Mouse (Mus musculus) forebrain, embryonic 13.5 days (tissue): ENCODE results near the gene Olfr773. TPM values are rescaled to one million over a fixed set of nuclear protein-coding genes. Genes with fewer than 3 reads are reported as not detected.
"Not testable (repeated sequence)": the region's sequence is repeated elsewhere in the genome, so short reads cannot be mapped to it uniquely, and the experiment has no call there.

Source experiments
- ATAC-seq: fragments of 200-750 bp; cut with Nextera tagmentation; 2 replicates; pipeline ENCODE4 v1.8.0; 2017
- H3K27ac ChIP-seq: fragments of 300-500 bp; sonication (generic); 2 replicates; pipeline ENCODE4 v1.5.1; 2015; ENCODE audit warnings: inconsistent platforms, mild to moderate bottlenecking, moderate library complexity
- H3K27me3 ChIP-seq: fragments of 300-500 bp; sonication (generic); 2 replicates; pipeline ENCODE4 v1.6.1; 2015; ENCODE audit warnings: mild to moderate bottlenecking, inconsistent platforms
- H3K36me3 ChIP-seq: fragments of 300-500 bp; sonication (generic); 2 replicates; pipeline ENCODE4 v1.6.1; 2015; ENCODE audit warnings: mild to moderate bottlenecking, inconsistent platforms; ENCODE audit not compliant: poor library complexity, severe bottlenecking
- H3K4me1 ChIP-seq: fragments of 300-500 bp; sonication (generic); 2 replicates; pipeline ENCODE4 v1.6.1; 2015; ENCODE audit warnings: inconsistent platforms
- H3K4me2 ChIP-seq: fragments of 300-500 bp; sonication (generic); 2 replicates; pipeline ENCODE4 v1.6.1; 2015; ENCODE audit warnings: inconsistent platforms, mild to moderate bottlenecking, moderate library complexity
- H3K4me3 ChIP-seq: fragments of 300-500 bp; sonication (generic); 2 replicates; pipeline ENCODE4 v1.5.1; 2015; ENCODE audit warnings: mild to moderate bottlenecking, inconsistent platforms
- H3K9ac ChIP-seq: fragments of 300-500 bp; sonication (generic); 2 replicates; pipeline ENCODE4 v1.6.1; 2015; ENCODE audit warnings: mild to moderate bottlenecking, inconsistent platforms
- H3K9me3 ChIP-seq: fragments of 300-500 bp; sonication (generic); replicated peaks from 2 replicates; pipeline ENCODE4 v1.6.1; 2016; ENCODE audit warnings: inconsistent platforms
- WGBS: fragments of 180-500 bp; shearing (Covaris S2); methylation state at CpG from one replicate; pipeline ENCODE4 v1.1.7; 2015; 5-methylcytosine and 5-hydroxymethylcytosine counted together
- polyA plus RNA-seq: library from polyadenylated mRNA; unstranded; fragments of >200 nt; fragmentation: Nextera tagmentation; extraction: Ambion mirVana; gene quantifications from 2 replicates; pipeline ENCODE4 v1.2.1, GENCODE M21; 2015

Olfr773 gene
- polyA plus RNA-seq, result not detected in 2 replicates

DNA sequence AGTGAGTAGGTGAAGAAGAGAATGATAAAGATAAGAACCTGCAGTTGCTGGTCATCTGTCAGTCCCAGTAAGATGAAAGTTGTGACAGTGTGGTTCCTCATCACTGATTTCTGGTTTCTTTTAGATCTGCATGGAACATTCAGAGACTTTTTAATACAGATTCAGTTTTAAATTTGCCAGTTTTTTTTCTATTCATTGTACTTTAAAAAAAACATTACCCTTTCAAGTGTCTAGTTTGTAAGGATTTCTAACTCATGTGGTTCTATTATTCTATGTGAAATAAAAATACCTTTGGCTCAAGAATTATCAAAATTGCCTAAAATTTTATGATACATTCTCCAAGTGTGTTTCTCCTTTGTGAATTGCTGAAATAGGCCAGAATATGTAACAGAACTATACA lies at the start of gene Olfr773:
Gene Olfr773 (minus strand): TSS at position 101 of the 400 bp plus-strand sequence.
- ATAC-seq, H3K4me1 ChIP-seq, H3K4me2 ChIP-seq, H3K27ac ChIP-seq, H3K36me3 ChIP-seq, H3K9me3 ChIP-seq, H3K27me3 ChIP-seq, H3K9ac ChIP-seq, H3K4me3 ChIP-seq: not testable (repeated sequence)

DNA sequence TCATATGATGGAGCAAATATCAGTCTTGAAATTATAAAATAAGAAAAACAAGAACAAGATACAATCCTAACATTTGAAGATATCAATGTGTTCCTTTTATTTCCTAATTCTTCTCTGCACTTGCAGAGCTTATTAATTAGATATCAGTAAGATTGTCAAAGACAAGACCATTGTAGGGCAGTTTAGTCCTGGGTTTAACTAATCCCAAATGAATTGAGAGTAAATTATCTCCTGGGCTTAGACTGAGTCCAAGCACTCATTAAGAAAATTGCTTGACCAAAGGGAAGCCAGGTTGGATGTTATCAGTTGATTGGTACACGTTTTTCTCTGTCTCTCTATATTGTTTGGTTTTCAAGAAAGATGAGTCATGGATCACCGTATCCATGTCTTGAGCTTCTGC lies 48.7 kb upstream of the Olfr773 start, which contains the start of gene Olfr774:
Gene Olfr774 (plus strand): TSS at position 301 of the 400 bp plus-strand sequence.
- 74% methylated on average over 2 of the region's 2 CpGs for WGBS
- H3K9ac ChIP-seq, result no peak within 1 kb of the TSS
- H3K4me1 ChIP-seq, result no peaks in the 10 kb centered on the region
- no peaks in the 10 kb centered on the region for H3K36me3 ChIP-seq
- no peaks in the 10 kb centered on the region for H3K27me3 ChIP-seq
- no peak within 1 kb of the TSS for H3K4me3 ChIP-seq
- H3K4me2 ChIP-seq, result no peak within 1 kb of the TSS
- H3K27ac ChIP-seq, result no peak within 1 kb of the TSS
- ATAC-seq, result no peak
- no peaks in the 10 kb centered on the region for H3K9me3 ChIP-seq

DNA sequence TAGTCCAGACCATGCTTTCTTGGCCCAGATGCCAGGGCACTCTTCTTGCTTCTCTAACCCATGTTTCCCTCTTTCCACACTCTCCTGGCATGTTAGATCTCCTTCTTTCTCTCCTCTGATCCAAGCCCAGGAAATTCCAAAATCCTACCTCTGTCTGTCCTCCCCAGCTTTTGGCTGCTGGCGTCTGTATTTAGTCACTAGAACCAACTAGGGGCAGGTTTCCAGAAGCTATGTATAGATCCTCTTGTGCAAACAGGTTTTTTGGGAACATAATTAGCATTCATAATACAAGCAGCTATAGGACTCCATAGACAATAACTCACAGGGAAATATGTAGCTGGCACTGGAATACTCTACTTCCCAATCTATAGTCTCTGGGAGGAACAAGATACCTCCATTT lies 43.5 kb upstream of the Olfr773 start:
- Histone ChIP-seq H3K4me3 (no peak overlapping the region), H3K4me2 (no peak overlapping the region), H3K9me3 (no peaks in the 10 kb centered on the region), H3K9ac (no peak overlapping the region), H3K27ac (no peak overlapping the region), H3K27me3 (no peaks in the 10 kb centered on the region), H3K36me3 (no peaks in the 10 kb centered on the region), H3K4me1 (no peaks in the 10 kb centered on the region)
- no peak for ATAC-seq
- 83% methylated on average over 1 of the region's 1 CpGs for WGBS

DNA sequence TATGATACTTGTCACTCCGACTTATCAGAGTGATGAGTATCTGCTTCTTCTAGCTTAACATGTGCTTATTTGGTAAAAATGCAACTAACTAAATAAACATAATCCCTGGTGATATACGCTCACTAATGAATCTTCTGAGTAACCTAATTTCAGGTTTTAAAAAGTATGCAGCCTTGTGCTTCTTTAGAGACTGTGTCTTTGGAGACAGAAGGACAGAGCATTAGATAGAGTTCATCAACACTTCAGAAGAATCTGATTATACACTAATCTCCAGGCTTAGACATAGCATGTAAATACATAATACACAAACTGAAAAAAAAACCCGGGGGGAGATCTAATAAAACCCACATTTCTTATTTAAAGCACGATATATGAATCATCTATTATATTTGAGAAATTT lies 9.4 kb downstream of the Olfr773 start, which contains the start of gene Olfr772:
Gene Olfr772 (minus strand): TSS at position 101 of the 400 bp plus-strand sequence.
- 79% methylated on average over 3 of the region's 4 CpGs for WGBS
- not testable (repeated sequence) for H3K9me3 ChIP-seq, H3K27me3 ChIP-seq, H3K4me3 ChIP-seq, ATAC-seq, H3K36me3 ChIP-seq, H3K9ac ChIP-seq, H3K27ac ChIP-seq, H3K4me2 ChIP-seq, H3K4me1 ChIP-seq

DNA sequence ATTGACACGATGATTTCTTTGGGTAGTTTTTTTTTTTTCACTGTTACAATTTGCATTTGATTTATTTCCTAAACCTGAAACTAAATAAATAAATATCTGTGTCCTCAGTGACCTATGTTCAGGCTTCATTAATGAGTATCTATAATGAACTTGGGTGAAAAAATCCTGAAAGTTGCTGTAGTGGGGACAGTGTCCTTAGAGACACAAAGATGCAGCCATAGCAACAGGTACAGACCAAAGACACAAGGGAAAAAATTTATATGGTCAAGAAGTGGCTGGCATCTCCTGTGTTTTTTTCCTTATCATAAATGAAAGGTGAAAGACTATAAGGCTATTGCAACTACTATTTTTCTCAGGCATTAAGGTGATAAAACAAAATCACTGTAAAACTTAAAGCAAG lies 22.6 kb downstream of the Olfr773 start, which contains the start of gene Olfr771:
Gene Olfr771 (minus strand): TSS at position 101 of the 400 bp plus-strand sequence.
- ATAC-seq, result no peak
- H3K36me3 ChIP-seq, result no peaks in the 10 kb centered on the region
- WGBS, result 83% methylated on average over 1 of the region's 1 CpGs

DNA sequence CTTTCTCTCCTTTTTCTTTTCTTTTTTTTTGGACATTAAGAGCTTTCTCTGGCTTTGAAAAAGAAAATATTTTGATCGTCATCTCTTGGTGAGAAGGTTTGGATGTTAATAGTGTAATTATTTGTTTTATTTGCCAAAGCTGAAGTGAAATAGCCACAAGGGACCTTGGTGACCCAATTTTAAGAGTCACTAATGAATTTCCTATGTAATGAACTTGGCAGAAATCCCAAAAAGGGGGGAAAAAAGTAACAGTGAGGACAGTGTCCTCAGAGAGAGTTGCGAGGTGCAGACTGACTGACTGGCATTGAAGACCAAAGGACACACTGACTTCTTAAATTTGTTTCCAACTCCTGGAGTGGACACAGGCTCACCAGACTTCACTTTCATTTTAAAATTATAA lies 48.3 kb downstream of the Olfr773 start, which contains the start of gene Olfr770:
Gene Olfr770 (minus strand): TSS at position 101 of the 400 bp plus-strand sequence.
- no peaks in the 10 kb centered on the region for H3K9me3 ChIP-seq
- no peak within 1 kb of the TSS for H3K4me2 ChIP-seq
- ATAC-seq, result no peak
- no peaks in the 10 kb centered on the region for H3K27me3 ChIP-seq
- no peak within 1 kb of the TSS for H3K27ac ChIP-seq
- no peaks in the 10 kb centered on the region for H3K4me1 ChIP-seq
- no peak within 1 kb of the TSS for H3K4me3 ChIP-seq
- no peak within 1 kb of the TSS for H3K9ac ChIP-seq
- H3K36me3 ChIP-seq, result no peaks in the 10 kb centered on the region
- 75% methylated on average over 2 of the region's 2 CpGs for WGBS

More for the DNA sequence above, 22.6 kb downstream of the Olfr773 start, which contains the start of gene Olfr771:
- H3K4me1 ChIP-seq, result no peaks in the 10 kb centered on the region
- H3K4me2 ChIP-seq, result no peak within 1 kb of the TSS
- no peak within 1 kb of the TSS for H3K9ac ChIP-seq
- no peak within 1 kb of the TSS for H3K4me3 ChIP-seq
- H3K27ac ChIP-seq, result no peak within 1 kb of the TSS
- no peaks in the 10 kb centered on the region; the same call in 1 of the 2 replicates for H3K9me3 ChIP-seq
- no peaks in the 10 kb centered on the region for H3K27me3 ChIP-seq

Other genes with a start within 250 kb of the Olfr773 start
- not detected in 2 replicates for gene Mettl7b, start 226.4 kb downstream of the Olfr773 start, polyA plus RNA-seq
- gene Olfr9, start 198.0 kb downstream of the Olfr773 start, polyA plus RNA-seq, result not detected in 2 replicates
- not detected in 2 replicates for gene Olfr763, start 176.6 kb downstream of the Olfr773 start, polyA plus RNA-seq
- not detected in 2 replicates for gene Olfr764-ps1, start 147.5 kb downstream of the Olfr773 start, polyA plus RNA-seq
- gene Olfr765, start 137.4 kb downstream of the Olfr773 start, polyA plus RNA-seq, result not detected in 2 replicates
- gene Olfr766-ps1, start 118.4 kb downstream of the Olfr773 start, polyA plus RNA-seq, result not detected in 2 replicates
- gene Olfr767, start 104.5 kb downstream of the Olfr773 start, polyA plus RNA-seq, result not detected in 2 replicates
- gene Olfr768, start 88.0 kb downstream of the Olfr773 start, polyA plus RNA-seq, result not detected in 2 replicates
- not detected in 2 replicates for gene Olfr769, start 69.6 kb downstream of the Olfr773 start, polyA plus RNA-seq
- not detected in 2 replicates for gene Olfr770, start 48.4 kb downstream of the Olfr773 start, polyA plus RNA-seq
- gene Olfr771, start 22.7 kb downstream of the Olfr773 start, polyA plus RNA-seq, result not detected in 2 replicates
- not detected in 2 replicates for gene Olfr772, start 9.5 kb downstream of the Olfr773 start, polyA plus RNA-seq
- not detected in 2 replicates for gene Olfr774, start 48.8 kb upstream of the Olfr773 start, polyA plus RNA-seq
- not detected in 2 replicates for gene Olfr775, start 61.0 kb upstream of the Olfr773 start, polyA plus RNA-seq
- not detected in 2 replicates for gene Olfr776, start 71.7 kb upstream of the Olfr773 start, polyA plus RNA-seq
- gene Olfr777, start 84.1 kb upstream of the Olfr773 start, polyA plus RNA-seq, result not detected in 2 replicates
- gene Olfr780, start 130.7 kb upstream of the Olfr773 start, polyA plus RNA-seq, result not detected in 2 replicates
- not detected in 2 replicates for gene Olfr781, start 141.4 kb upstream of the Olfr773 start, polyA plus RNA-seq
- gene Olfr782, start 161.4 kb upstream of the Olfr773 start, polyA plus RNA-seq, result not detected in 2 replicates
- 0.05 and 0.08 TPM in 2 replicates for gene Olfr784, start 196.7 kb upstream of the Olfr773 start, polyA plus RNA-seq
- gene Olfr785, start 218.0 kb upstream of the Olfr773 start, polyA plus RNA-seq, result not detected in 2 replicates
- gene Olfr786, start 239.9 kb upstream of the Olfr773 start, polyA plus RNA-seq, result not detected in 2 replicates